Mouse (Mus musculus) adrenal gland, adult (tissue): ENCODE measurements around the gene Lgals7.
"Not testable (repeated sequence)": the region's sequence is repeated elsewhere in the genome, so short reads cannot be mapped to it uniquely, and the experiment has no call there.

ENCODE experiments used
- DNase-seq, 2 experiments: peaks; one replicate each; pipeline ENCODE4 v3.0.0; 2022 to 2023; ENCODE audit warnings: low spot score in 1 of 2; ENCODE audit not compliant: inconsistent age in 2 of 2

Lgals7 gene

GRCm38 (mm10) chr7:28876099-28876498 is 12.4 kb downstream of the Lgals7 start:
- DNase-seq = peak; percentile 71 to 79

DNA sequence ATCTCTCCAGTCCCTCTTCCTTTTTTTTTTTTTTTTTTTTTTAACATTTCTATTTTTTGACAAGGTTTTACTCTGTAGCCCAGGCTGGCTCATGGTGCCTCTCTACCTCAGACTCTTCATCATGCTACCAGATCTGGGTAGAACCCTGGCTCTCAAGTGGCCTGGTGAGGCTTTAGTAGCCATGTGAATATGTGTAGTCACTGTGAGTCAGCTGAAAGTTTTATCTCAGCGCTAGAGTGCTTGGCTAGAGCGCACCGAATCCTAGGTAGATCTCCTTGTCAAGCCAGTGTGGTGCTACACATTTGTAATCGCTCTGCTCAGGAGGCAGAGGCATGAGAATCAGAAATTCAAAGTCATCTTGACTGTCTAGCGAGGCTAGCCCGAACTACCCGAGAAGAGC is 13.5 kb downstream of the Lgals7 start:
- DNase-seq = no peak

- no peak for DNase-seq
These were observed 14.2 kb downstream of the Lgals7 start for GRCm38 (mm10) chr7:28877856-28878255.

- DNase-seq = no peak
These were observed 16.0 kb downstream of the Lgals7 start for GRCm38 (mm10) chr7:28879606-28880005.

DNA sequence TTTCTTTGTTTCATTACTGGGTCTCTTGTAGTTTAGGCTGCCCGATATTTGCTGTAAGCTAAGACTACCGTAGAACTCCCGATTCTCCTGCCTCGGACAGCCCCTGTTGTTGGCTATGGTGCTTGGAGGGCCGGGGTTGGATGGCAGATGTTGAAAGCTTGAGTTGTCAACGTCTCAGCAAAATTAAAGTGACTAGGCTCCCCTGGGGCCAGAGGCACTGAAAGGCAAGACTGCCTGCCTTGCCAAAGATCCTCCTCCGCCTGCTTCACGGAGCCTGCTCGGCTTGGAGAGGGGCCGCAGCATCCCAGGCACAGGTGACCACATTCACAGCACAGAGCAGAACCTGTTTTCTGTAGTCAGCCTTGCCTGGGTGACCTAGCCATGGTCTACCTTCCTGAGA is 16.9 kb downstream of the Lgals7 start:
- DNase-seq = no peak

GRCm38 (mm10) chr7:28881199-28881598 is 17.5 kb downstream of the Lgals7 start, which contains the start of gene Capn12:
Gene Capn12 (plus strand): TSS chr7:28881422.
- no peak for DNase-seq

- no peak for DNase-seq
These were observed 19.4 kb downstream of the Lgals7 start for GRCm38 (mm10) chr7:28883039-28883438.

GRCm38 (mm10) chr7:28883704-28884103 is 20.1 kb downstream of the Lgals7 start:
- not testable (repeated sequence) for DNase-seq

DNA sequence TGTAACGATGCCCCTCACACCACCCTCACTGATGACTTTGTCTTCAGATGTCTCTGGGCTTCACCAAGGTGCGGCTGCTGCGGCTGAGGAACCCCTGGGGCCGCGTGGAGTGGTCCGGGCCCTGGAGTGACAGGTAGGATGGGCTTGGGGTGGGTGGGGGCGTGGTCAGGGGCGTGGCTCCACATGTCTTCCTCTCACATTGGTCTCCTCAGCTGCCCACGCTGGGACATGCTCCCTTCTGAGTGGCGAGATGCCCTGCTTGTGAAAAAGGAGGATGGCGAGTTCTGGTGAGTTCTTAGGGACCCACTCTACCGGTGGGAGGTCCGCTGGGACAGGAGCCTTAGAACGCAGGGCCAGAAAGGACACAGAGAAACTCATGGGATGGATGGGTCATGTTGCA is 22.8 kb downstream of the Lgals7 start:
- no peak for DNase-seq

GRCm38 (mm10) chr7:28888701-28889161 is 25.1 kb downstream of the Lgals7 start:
- DNase-seq = no peak

DNA sequence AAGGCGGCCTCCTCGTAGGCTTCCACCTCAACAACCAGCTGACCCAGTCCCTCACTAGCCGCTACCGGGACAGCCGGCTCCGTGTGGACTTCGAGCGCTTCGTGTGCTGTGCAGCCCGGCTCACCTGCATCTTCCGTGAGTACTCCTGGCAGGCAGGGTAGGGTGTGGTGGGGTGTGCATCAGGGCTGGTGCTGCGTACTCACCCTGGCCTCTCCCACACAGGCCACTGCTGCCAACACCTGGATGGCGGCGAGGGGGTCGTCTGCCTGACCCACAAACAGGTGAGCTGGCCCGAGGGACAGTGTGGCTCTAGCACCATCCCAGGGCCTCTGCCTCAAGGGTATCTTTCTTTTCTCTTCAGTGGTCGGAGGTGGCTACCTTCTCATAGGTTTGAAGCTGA is 28.9 kb downstream of the Lgals7 start:
- no peak for DNase-seq

GRCm38 (mm10) chr7:28893643-28894265 is 30.1 kb downstream of the Lgals7 start:
- peak; percentile 51 to 81 for DNase-seq

GRCm38 (mm10) chr7:28894942-28895341 is 31.3 kb downstream of the Lgals7 start:
- no peak for DNase-seq

DNA sequence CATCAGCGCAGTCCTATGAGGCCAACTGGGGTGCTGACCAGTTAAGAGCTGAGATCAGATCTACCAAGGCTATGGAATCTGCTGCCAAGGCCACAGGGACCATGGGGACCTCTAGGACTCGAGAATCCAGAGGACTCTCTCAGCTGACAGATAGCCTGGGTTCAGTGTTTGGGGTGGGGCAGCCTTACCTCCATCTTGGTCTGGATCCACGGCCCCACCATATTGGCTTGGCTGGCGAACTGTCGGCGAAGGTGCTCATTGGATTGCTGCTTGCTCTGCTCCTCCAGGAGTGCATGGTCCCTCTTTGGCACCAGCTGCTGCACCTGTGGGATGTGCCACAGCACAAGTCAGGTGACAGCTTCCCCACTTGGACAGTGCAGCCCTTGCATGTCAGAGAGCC is 34.0 kb downstream of the Lgals7 start:
- no peak for DNase-seq

GRCm38 (mm10) chr7:28899972-28900371 is 36.3 kb downstream of the Lgals7 start:
- DNase-seq = no peak

DNA sequence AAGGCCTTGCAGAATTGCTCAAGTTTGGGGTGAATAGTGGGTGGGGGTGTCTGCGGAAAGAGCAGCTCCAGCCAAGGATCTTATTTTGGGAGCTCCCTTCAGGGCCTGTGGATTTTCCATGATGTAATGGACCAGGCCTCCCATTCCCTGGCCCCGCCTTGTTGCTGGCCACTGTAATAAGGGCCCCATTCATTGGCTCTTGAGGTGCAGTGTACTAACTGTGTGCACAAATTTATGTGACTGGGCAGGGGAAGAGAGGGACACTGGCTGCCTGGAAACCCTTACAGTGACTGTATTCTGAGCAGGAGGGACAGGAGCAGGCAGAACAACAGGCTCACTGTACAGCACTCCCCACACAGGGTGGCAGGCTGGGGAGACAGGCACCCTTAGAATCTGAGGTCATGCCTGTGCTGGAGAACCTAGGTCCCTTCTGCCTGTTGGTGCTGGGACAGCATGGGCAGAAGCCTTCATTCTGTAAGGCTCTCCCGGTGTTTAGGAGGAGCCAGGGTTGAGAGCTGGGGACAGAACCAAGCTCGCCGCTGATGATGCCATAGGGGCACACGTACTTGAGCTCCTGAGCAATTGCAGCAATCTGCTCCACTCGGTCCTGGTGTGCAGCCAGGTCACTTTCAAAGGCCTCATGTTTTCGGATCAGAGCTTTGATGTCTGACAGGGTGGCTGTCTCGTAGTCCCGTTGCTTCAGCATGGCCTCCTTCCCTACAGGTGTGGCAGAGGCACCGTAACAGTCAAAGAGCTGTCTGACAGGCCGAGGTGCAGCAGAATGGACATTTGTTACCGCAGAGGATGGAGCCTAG is 37.9 kb downstream of the Lgals7 start:
- DNase-seq = peak; percentile 49 to 73

- DNase-seq = peak; percentile 70 to 87
These were observed 38.5 kb downstream of the Lgals7 start for GRCm38 (mm10) chr7:28902180-28902579.

- peak in 1 of 2 experiments; percentile 51 for DNase-seq
These were observed 39.2 kb downstream of the Lgals7 start for GRCm38 (mm10) chr7:28902809-28903208.

- DNase-seq = no peak
These were observed 40.1 kb downstream of the Lgals7 start for GRCm38 (mm10) chr7:28903778-28904177.

DNA sequence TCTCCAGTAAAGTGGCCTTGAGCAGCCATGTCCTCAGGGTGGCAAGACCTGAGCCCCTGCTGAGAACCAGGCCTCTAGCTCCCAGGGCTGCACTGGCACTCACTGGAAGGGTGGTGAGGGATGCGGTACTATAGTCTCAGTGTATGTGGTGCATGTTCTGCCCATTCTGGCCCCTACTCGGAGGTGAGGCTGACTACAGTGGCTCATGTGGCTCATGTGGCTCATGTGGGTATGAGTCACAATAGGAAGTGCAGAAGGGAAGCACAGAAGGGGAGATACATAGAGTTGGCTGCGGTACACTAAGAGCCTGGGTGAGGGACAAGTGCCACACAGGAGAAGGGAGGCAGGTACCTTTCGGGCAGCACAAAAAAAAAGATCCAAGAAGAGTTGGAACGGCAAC is 43.5 kb downstream of the Lgals7 start:
- DNase-seq = no peak

- DNase-seq = peak; percentile 66 to 77
These were observed 48.0 kb downstream of the Lgals7 start for GRCm38 (mm10) chr7:28911632-28912031.

- no peak for DNase-seq
These were observed 49.5 kb downstream of the Lgals7 start for GRCm38 (mm10) chr7:28913171-28913570.
